Mouse (Mus musculus) frontal cortex, adult 2 months (tissue): ENCODE measurements at regions not wholly inside any gene's neighbourhood (a gene's known extent, or its start where the extent isn't known, plus 50 kb on each side); places are given as distances from the start of the nearest gene placed in this dataset.
A peak's percentile ranks its signal among the peaks of the same experiment; 100 is the strongest.

ENCODE experiments used
- DNase-seq, 2 experiments: peaks; one replicate each; pipeline ENCODE4 v3.0.0; 2022; ENCODE audit warnings: low spot score in 1 of 2; ENCODE audit errors: extremely low spot score in 1 of 2

- DNase-seq: no peak
Measured at GRCm38 (mm10) chr13:99782883-99783721, 117.8 kb downstream of the Cartpt start.

GRCm38 (mm10) chr13:99781616-99782015 lies 119.3 kb downstream of the Cartpt start:
- no peak for DNase-seq

DNA sequence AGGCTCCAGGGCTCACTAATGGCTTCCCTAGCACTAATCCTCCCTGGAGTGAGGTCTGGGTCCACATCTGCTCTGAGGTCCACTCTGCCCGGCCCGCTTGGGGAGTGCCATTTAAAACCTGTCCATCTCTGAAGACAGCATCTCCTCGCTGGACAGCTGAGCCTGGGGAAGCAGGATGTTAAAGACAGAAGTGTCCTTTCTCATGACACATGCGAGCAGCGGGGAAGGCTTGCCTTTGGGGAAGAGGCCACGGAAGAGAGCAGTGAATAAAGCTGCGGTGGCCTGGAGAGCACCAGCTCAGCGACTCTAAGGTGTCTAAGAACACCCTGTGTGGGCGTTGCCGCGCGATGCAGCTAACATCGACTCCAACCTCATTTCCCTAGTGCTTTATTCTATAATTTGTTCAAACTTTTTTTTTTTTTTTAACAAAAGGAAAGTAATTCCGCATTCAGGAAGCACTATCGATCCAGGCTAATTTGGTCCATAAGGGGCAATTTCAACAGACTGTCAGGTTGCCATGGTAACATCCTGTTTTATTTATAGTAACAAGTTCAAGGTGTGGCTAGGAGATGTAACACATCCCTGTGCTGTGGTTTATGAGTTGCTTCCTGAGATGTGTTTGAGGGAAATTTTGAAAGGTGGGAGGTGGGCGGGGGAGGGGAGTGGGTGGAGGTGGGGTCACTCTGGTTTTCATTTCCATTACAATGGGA lies 120.0 kb downstream of the Cartpt start:
- no peak for DNase-seq

GRCm38 (mm10) chr13:99778747-99779146 lies 122.1 kb downstream of the Cartpt start:
- no peak for DNase-seq

GRCm38 (mm10) chr13:99777736-99778135 lies 123.2 kb downstream of the Cartpt start:
- no peak for DNase-seq

DNA sequence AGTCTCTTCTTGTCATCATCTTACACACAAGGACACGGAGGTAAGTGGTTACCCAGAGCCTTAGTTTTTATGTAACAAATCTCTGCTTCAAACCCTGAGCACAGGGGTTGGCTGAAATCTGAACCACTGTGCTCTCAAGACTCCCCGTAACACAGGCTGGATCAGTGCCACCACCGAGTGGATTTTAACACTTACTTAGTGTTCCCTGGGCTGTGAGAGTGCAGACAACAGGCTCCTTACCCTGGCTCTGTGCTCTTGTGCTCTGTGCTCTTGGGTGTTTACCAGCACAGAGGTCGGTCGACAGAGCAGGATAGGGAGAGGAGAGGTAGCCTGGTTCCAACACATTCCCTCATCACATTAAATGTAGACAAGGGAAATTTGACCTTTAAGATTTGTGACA lies 134.9 kb downstream of the Cartpt start:
- DNase-seq: no peak

DNA sequence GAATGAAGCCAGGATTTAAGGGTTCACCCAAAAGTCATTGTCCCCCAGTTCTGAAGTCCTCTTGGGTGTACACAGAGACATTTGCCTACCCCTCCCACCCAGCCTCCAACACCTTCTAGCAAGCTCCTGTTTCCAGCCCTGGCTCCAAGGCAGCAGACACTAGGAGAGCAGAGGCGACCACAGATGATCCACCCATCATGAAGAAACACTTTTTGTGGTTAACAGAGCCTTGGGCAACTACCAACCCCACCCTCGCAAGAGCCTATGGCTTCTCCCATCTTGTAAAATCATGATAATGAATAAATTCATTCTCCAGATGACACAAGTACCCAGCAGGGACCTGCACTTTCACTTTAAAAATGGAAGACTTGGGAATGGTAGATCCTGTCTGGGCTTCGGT lies 136.1 kb downstream of the Cartpt start:
- no peak for DNase-seq

DNA sequence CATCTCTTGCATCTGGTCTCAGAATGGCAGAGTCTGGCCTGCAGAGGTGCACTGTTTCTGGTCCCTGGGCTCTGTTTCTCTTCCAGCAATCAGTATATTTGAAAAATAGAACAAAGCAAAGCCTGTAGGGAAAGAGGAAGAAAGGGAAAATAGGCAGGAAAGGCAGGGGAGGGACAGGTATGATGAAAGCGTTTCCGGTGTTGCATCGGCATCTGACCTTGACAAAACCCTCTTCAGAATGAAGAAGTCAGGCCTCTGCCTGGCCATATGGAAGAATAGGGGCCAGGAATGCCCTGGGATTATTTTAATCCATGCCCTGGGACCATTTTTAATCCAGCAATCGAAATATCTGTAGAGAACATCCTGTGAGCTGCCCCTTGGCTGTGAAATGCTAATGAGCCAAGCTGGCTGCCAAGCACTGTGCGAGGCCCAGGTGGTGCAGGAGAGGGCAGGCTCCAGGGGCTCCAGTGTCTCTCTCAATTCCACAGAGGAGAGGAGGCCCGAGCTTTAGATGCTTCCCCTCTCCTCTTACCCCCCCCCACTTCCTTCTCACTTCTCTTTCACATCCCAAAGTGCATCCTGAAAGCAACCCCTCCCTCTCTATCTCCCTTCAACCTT lies 136.7 kb downstream of the Cartpt start:
- DNase-seq: no peak

DNA sequence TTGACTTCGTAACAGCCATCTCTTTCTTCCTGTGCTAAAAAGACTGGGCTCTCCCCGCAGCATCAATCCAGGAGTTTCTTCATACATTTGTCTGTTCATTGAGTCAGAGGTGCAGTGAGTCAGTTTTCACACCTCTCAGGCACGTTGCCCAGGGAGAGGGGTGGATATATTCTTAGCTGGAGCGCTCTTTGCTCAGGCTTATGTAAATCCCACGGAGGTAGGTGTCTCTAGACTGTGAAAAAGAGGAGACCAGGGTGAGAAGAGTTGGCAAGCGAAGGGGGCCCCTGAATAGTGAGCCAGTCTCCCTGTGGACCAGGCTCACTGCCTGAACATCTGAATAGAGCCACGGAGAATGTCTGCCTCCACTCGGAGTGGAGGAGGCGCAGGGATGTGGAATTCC lies 139.0 kb downstream of the Cartpt start:
- DNase-seq: peak; percentile 92 to 93

DNA sequence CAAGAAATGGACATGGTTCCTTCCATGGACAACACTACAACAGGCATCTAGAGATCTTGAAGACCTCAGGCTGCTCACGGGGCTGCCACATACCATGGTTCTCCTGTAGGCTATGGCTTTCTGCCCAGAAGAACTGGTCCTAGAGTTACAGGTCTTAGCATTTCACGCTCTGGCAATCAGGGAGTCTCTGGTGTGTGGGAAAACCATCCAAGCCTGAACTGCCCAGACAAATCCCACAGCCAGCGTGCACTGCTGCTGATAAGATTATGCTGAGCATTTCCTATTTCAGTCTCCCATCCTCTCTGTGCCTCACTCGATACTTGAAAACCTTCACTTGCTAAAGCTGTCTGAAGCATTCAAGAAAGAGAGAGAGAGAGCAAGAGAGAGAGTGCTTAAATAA lies 139.5 kb downstream of the Cartpt start:
- DNase-seq: no peak

- no peak for DNase-seq
Measured at GRCm38 (mm10) chr13:99760646-99761045, 140.2 kb downstream of the Cartpt start.

- DNase-seq: no peak
Measured at GRCm38 (mm10) chr13:99759256-99760044, 141.4 kb downstream of the Cartpt start.

GRCm38 (mm10) chr13:99754701-99755100 lies 146.2 kb downstream of the Cartpt start:
- DNase-seq: peak in 1 of 2 experiments; percentile 22

- DNase-seq: peak in 1 of 2 experiments; percentile 27
Measured at GRCm38 (mm10) chr13:99754251-99754652, 146.6 kb downstream of the Cartpt start.

DNA sequence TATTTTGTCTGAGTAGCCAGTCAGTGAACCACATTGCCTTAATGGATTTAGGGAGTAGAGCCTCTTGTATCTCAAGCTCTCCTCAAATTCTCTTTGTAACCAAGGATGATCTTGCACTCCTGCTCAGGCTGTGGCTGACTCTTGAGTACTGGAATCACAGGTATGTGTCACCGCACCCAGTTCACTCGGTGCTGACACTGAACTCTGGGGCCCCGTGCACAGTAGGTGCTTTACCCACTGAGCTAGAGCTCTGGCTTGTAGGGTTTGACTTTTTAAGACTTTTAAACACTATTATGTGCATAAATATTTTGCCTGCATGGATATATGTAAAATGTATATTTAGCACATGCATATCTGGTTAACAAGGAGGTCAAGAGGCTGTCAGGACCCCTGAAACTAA lies 147.4 kb downstream of the Cartpt start:
- DNase-seq: no peak

DNA sequence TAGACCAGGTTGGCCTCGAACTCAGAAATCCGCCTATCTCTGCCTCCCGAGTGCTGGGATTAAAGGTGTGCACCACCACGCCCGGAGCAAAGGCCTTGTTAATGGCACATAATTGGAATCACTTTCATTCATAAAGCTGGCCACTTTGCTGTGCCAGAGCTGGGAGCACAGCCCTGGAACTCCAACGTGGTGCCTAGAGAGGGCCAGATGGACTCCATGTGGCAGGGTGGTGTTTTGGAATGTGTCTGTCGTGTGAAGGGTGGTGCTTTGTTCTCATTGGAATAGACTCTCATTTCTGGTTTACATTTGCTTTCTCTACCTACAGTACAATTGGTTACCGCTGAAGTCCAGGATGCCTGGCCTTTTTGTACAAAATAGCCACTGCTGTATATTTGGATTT lies 150.2 kb downstream of the Cartpt start:
- no peak for DNase-seq

DNA sequence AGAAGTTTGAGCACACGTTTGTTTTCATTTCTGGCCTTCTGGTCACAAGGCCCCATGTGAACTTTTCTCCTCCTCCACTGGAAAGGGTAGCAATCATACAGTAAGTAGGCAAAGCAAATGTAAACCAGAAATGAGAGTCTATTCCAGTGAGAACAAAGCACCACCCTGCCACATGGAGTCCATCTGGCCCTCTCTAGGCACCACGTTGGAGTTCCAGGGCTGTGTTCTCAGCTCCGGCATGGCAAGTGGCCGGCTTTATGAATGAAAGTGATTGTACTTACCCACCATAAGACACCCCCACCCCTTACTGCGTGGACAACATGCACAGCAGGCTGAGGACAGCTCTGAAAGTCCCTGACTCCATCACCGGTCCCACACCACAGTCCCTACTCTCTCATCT lies 151.5 kb downstream of the Cartpt start:
- no peak for DNase-seq

GRCm38 (mm10) chr13:99748128-99748527 lies 152.8 kb downstream of the Cartpt start:
- DNase-seq: peak in 1 of 2 experiments; percentile 42

DNA sequence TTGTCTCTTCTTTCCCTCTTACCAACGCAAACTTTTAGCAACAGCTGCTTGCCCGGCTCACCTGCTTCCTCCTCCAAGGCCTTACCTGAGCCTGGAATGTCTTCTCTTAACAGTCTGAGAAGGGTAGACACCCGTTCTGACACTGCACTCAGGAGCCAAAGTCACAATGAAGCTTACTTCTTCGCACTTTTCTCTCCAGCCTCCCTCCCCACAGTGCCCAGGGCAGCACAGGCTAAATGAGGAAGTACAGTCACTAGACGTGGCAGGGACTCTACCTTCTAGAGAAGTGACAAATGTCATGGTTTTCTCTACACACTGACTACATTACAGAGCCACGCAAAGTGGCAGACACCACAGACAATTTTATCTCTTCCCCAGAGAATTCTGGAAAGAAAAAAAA lies 155.4 kb downstream of the Cartpt start:
- DNase-seq: no peak

DNA sequence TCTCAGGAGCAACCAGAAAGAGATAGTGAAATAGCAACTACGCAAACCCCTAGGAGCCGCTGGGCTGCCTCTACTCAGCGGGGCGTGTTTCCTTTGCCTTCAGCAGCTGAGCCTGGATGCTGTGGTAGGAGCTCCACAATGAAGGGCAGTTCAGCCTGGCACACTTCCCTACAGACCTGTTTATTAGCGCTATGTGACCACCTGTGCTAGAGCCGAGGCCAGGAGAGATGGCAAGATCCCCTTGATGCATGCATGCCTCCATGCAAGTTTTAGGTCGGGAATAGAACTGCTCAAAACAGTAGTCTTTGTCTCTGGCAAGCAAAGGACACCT lies 156.1 kb downstream of the Cartpt start:
- DNase-seq: no peak
